Mouse (Mus musculus) c-Kit-positive CD71-negative TER-119-negative erythroid progenitor cells, embryonic 14.5 days (primary cell): ENCODE data around the gene Hps5.
"Not testable (repeated sequence)": the region's sequence is repeated elsewhere in the genome, so short reads cannot be mapped to it uniquely, and the experiment has no call there.

ENCODE experiments used
- DNase-seq: peaks from one replicate; pipeline ENCODE4 v3.0.0-alpha.2; 2013; ENCODE audit warnings: low read depth

The Hps5 gene

DNA sequence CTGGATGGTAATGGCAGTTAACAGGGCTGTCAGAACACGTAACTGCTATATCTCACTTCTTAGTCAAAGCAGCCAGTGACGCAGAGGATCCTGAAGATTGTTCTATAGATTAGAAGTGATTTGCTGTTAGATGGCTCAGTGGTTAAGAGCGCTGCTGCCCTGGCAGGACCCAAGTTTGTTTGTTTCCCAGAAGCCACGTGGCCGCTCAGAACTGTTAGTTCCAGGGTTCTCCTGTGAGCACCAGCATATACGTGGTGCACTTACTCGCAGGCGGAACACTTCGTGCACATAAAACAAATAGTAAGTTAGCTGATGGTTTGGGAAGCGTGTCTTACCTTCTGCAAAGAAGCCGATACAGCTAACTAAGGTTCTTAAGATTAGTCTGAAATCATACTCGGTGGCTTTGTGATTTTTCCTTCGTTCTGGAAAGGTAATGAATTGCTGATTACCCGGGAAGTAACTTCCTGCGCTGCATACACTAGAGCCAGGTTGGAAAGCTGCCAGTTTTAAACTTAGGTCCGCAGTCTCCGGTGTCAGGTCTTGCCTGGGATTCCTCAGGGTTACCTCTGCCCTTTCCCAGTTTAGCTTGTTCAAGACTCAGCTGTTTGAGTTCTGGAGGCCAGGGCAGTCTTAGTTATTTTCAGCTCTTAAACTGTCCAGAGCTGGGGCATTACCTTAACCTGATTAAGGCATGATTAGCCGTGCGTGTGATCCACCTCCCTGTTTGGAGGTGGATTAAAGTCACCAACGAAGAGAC lies 31.4 kb upstream of the Hps5 start:
- no peak for DNase-seq

DNA sequence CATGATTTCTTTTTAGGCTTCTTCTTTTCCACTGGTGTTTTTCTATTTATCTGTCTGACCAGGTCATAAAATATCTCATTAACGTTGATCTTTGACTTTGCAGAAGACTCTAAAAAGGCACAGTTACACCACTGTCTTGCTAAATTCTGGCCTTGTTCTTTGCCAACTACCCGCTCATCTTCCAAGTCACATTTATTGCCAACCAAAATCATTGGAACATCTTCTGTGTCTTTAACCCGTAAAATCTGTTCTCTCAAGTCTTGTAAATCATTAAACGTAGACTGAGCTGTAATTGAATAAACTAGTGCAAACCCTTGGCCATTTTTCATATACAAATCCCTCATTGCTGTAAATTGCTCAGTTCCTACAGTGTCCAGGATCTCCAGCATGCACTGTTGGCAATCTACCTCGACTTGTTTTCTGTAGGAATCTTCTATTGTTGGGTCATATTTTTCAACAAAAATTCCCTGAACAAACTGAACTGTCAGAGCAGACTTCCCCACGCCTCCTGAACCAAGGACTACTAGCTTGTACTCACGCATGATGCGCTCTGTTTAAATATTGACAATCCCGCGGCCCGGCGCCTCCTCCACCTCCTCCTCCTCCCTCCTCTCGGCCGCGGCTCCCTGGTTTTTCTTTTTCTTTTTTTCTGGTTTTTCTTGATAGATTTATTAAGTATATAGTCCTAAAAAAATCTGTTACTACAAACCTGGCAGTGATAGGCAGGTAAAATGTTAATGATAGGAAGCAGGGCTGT lies 25.2 kb upstream of the Hps5 start:
- not testable (repeated sequence) for DNase-seq

DNA sequence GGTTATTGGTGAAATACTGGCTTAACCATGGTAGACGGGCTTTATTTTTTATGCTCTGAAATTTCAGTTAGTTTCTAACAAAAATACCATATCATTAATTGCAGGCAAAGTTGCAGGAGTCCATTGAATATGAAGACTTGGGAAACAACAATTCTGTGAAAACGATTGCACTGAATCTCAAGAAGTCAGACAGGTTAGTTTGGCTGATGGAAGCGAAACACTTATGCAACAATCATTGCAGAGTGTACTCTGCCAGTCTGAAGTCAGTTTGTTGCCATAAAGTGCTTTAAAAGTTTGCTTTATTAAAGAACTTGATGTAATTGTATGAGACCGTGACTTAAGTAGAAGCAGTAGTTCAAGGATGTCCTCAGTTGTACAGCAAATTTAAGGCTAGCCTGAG lies 18.1 kb upstream of the Hps5 start:
- no peak for DNase-seq

DNA sequence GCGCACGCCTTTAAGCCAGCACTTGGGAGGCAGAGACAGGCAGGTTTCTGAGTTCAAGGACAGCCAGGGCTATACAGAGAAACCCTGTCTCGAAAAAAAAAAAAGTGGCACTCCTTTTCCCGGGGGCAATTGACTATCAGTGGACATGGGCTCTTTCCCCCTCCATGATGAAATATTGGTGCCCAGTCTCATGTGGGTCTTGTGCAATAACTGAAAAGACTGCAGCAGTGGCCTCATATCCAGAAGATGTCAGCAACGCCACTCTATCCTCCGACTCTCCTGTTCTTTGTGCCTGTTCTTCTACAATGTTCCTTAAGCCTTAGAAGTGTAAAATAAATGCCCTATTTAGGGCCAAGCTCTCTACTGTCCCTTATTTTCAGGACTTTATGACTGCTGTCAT lies 14.5 kb upstream of the Hps5 start:
- no peak for DNase-seq

DNA sequence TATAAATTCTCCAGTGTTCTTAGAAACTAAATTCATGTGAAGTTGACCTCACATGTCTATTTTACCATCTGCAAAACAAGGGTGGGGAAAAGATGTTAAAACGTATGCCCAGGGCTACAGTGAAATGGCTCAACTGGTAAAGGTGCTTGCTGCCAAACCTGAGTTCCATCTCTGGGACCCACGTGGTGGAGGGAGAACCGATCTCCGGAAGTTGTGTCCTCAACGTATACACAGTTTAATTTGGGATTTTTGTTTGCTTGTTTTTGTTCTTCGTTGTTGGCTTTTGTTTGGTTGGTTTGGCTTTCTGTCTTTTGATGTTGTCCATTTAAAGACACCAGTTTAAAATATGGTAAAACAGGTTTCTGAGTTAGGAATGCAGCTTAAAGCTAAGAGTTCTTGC lies 915 bp upstream of the Hps5 start:
- DNase-seq = no peak

DNA sequence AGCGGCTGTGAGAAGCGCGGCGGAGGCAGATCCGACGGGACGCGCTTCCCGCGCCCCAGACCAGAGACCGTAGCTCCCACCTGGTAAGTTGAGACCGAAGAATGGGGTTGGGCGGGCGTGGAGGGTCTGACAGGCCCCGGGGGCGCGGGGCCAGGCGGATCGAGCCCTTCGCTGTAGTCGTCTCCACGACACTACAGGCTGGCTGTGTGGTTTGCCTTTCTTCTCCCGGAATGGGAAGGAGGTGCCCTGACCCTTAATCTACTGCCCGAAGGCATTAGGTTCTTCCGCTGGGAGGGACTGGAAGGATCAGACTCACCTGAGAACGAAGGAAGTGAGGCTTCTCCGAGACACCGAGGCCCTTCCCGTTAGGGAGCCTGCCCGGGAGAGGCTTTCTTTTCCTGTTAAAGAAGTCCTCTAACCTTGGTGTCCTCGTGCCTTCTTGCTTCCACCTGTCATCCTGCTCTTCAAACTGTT lies 379 bp upstream of the Hps5 start:
- no peak for DNase-seq

DNA sequence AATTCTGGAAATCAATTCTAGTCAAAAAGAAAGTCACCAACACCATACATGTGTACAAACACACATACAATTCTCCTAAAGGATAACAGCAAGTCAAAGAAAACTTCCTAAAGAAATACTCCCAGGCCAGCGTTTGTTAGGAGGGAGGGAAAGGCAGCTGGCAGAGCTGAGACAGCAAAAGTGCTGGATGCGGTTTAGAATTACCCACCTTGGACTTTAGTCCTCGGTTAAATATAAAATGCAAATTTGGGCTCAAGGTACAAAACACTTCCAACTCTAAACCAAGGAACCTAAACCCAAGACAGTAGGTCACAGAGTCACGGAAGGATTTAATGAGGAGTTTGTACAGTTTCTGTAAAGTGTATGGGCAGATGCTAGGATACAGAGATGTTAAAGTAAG lies 2.0 kb downstream of the Hps5 start:
- DNase-seq = no peak

DNA sequence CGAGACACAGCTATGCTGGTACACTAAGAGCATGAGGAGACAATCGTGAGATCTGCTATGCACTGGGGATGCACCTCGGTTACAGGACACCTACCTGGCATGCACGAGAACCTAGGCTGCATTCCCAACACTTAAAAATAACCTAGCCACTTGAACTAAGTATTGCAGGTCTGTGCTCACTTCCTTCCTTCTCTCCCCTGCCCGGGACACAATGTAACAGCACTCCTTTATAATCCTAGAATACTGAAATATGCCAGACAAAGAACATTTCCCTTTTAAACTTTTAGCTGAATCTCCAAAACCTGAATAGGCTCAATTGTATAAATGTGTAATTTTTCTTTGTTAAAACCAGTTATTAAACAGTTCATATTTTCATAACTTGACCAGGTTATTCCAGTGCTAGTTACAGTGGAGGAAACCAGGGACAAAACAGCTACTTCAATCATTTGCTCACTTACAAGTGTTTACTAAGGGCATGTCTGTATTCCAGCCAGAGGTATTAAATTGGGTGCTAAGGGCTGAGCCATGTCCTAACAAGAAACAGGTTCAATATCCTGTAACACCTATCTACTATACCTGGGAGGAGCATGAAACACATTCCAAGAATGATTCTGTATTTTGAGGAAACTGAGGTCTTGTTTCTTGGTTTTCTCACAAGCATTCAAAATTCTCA lies 6.6 kb downstream of the Hps5 start:
- no peak for DNase-seq

DNA sequence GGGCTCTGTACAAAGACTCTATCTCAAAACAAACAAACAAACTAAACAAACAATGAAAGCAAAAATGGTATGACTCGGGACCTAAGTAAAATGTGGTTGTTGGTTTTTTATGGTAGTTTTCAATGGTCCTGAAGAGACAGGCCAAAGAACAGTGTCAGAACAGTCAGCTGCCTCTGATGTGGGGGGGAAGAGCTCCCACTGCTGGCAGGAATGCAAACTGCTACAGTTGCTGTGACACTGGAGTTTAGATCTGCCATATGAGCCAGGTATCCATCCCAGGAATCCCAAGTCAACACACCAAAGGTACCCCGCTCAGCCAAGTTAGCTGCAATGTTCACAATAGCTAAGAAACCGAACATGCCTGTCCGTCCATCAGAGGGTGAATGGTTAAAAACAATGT lies 25.2 kb downstream of the Hps5 start:
- DNase-seq = peak; percentile 39

DNA sequence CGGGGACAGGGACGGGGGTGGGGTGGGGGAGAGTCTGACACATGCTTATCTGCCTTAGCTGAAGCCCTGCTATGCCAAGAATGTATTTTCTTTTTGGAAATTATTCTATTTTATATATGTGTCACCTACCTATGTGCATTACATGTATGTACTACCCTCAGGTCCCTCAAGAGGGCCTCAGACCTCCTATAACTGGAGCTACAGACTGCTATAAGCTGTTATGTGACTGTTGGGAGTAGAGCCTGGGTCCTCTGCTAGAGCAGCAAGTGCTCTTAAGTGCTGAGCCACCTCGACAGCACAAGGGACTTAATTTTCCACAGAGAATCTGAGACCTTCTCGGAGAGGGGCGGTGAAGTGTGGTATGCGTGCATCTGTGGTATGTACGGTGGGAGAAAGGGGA lies 27.4 kb downstream of the Hps5 start:
- no peak for DNase-seq

DNA sequence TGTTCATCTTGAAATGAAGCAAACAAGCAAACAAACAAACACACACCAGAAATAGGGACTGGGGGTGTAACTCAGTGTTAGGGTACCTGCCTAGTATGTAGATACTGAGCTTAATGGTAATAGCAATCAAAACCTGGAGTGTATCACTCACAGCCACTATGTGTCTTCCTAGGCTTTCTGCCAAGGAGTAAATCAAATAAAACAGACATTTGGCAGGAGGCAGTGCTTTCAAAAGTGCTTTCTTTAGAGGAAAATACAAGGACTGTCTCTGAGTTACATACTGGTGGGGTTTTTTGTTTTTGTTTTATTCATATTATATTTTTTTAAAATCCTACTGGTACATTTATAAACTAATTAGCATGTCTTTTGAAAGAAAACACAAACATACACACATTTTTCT lies 28.5 kb downstream of the Hps5 start:
- DNase-seq = no peak

DNA sequence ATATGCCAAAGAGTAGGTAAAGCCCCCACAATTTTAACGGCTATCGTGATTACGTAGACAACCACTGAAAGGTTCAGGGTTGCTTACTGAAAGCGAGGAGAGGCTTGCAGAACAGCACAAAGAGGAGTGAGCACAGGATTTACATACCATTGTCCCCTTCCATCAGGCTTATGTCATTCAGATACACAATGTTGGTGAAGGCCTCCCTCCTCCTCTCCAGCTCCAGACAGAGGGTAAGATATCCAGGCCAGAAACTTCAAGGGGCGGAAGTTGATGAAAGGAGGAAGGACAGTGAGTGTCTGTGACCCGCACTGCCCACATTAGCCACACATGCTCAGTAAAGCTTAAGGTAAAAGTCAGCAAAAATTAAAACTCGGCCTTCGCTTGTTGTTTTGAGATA lies 31.2 kb downstream of the Hps5 start:
- no peak for DNase-seq

DNA sequence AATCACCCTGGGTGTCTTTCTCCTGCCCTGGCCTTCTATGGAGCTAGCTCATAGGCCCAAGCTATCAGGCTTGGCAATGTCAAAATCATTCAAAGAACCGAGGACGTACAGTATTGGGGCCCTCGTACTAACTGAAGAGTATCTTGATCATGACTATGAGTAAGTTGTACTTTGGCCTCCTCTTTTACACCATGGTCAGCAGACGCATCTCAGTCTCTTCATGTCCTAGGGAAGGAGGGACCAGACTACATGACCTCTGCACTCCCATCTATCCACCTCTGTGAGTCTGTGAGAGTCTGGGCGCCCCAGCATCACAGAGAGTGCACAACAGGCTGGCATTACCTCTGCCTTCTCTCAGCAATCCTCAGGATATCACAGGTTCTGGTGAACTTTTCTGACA lies 33.3 kb downstream of the Hps5 start:
- no peak for DNase-seq

DNA sequence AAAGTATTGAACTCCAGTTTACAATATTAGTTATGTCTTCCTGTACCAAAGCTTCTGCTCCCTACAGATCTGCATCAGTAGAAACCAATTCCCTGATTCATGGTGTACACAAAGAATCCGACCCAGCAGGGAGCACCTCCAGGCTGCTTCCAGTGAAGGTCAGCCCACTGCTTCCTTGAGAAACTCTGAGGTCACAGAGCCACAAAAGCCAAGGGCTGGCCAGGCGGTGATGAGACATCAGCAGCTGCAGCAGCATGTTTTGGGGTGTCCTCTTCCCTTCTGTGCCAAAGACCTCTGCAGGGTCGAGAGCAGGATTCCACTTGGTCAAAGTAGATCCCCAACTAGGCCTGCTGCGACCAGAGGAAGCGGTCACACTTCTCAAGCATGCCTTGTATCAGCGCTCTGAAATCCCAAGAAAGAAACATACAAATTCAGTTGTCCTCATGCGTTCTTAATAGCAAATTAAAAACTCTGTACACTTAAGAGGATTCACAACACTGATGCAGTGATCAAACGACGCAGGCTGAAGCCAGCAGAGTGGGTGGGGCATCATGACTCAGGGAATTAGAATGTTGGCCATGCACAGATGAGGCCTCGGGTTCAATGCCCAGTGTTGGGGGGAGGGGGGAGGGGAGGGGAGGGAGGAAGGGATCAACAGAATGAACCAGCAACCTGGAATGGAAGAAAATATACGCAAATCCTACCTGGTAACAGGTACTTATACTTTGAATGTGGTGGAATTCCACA lies 34.6 kb downstream of the Hps5 start:
- no peak for DNase-seq

DNA sequence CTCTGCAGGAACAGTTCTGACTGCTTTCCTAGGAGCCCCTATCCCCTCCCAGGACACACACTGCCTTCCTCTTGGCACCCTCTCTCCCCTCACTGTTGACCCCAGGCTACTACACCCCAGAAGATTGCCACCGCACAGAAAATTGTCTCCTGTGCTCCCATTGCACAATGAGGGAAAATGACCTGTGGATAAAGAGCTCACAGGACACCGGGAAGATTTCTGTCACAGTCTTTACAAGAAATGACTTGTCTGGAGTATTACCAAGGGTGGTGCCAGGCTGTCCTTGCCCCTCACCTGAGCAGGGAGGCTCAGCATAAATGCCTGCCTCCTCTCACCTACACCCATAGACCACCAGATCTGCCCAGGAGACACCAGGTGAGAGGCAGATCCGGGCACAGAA lies 44.4 kb downstream of the Hps5 start, which contains the start of gene Saa2:
Gene Saa2, plus strand, starts transcription at position 301 of the 400 bp plus-strand sequence.
- no peak for DNase-seq

DNA sequence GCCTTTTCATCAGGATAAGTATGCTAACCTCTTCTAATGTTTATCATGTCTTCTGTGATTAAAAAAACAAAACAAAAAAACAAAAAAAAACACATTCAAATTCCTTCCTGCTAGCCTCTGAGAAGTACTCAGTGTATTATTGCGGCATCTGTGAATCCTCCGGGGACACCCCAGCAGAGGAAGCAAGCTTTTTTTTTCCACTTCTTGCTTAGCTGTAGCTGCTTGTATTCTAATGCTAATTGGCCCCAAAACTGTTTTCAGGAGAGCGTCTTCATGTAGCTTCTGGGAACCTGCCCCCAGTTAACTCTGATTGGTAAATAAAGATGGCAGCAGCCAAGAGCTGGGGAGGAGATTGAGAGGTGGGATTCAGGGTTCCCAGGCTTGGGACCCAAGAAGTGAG lies 47.4 kb downstream of the Hps5 start:
- DNase-seq = no peak

DNA sequence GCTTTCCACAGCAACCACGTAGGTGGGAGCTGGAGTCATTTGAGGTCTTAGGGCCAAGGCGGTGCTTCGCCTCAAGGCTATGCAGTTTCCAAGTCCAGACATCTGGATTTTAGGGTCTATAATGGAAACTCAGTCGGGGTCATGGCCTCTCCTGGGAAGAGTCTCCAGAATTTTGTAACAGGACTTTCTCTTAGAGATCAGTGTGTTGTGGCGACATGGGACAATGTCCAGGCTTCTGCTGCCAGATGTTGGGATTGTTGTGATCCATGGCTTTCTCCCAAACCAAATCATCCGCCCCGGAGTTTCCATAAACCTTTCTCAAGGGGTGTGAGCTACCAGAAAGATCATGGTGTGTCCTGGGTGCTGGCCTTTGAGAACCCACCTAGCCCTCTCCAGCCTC lies 49.5 kb downstream of the Hps5 start:
- no peak for DNase-seq

DNA sequence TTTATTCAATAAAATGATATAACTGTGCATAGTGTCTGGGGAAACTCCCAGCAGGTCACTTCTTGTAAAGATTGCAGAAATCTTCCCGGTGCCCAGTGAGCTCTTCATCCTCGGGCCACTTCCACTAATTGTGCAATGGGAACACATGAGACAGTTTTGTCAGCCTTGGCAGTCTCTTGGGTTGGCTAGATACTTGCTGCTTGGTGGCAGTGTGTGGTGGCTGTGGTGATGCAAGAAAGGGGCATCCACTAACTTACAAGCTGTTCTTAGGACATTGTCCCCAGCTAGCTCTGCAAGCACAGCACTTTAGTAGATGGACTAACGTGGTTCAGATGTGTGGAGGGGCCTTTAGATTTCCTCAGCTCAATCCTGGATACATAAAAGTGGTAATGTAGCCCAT lies 50.0 kb downstream of the Hps5 start:
- no peak for DNase-seq

DNA sequence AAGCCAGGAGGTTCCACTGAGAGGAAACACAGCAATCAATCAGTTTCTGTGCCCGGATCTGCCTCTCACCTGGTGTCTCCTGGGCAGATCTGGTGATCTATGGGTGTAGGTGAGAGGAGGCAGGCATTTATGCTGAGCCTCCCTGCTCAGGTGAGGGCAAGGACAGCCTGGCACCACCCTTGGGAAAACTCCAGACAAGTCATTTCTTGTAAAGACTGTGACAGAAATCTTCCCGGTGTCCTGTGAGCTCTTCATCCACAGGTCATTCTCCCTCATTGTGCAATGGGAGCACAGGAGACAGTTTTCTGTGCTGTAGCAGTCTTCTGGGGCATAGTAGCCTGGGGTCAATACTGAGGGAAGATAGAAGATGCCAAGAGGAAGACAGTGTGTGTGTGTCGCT lies 53.0 kb downstream of the Hps5 start, which contains the start of gene Saa1:
Gene Saa1, minus strand, starts transcription at position 101 of the 400 bp plus-strand sequence.
- not testable (repeated sequence) for DNase-seq

DNA sequence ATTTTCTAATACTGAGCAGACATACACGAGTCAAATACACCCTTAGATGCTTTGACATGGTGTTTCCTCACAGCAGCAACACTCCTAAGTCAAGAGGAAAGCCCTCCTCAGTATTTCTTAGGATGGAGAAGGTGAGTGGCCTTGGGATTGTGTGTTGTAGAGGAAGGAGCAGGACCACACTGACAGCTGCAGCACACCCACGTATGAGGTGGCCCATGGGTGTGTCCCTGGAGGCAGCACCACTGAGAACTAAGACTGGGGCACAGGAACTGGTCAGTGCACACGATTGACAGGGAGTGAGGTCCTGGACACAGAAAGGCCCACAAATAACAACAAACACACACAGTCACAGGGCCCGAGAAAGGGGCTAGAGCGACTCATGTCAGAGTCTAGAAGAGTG lies 55.8 kb downstream of the Hps5 start:
- not testable (repeated sequence) for DNase-seq

DNA sequence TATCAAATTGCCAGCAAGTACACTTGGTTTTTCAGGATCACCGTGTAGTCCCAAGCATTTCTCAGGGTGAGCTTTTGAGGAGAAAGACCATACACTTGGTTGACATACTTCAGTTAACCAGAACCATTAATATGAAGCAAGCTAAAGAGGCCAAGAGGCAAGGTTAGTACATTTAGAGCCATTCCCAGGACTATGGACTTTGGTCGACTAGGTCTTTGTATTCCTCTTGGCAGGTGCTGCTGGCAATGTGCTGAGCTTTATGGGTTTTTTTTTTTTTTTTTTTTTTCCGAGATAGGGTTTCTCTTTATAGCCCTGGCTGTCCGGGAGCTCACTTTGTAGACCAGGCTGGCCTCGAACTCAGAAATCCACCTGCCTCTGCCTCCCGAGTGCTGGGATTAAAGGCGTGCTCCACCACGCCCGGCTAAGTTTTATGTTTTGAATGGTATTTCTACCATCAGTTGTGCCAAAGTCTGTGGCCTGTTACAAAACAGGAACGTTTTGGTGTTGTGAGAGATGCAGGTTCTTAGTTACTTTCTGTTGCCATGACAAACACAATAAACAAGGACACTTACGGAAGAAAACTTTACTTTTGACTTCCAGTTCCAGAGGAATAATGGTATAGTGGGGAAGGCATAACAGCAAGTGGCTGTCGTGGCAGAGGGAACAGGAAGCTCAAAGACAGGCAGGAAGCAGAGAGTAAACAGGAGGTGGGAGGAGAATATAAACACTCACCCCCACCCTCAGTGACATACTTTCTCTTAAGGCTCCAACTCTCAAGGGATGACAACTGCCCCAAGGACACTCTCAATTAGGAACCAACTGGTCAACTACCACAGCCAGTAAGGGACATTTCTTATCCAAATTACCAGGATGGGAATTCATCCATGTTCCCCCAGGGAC lies 57.1 kb downstream of the Hps5 start:
- no peak for DNase-seq
